ENCODE assay signal across 16 mouse cellular contexts in genomic region chr17:50889475-50889874, GRCm38 (mm10).
"Had no signal": no experiment of that assay in that cellular context is flagged by ENCODE, and none has a peak within 500 bp of the region (broad histone marks: within the 10 kb centered on the region; RNA-seq: fewer than 3 reads in every experiment).

No protein-coding gene starts in this region.

- H3K9ac ChIP-seq: kidney, embryonic 15.5 days; liver, embryonic 15.5 days; lung, embryonic 14.5 days; midbrain, embryonic 13.5 days had no signal

- H3K4me1 ChIP-seq: kidney, embryonic 15.5 days; limb, embryonic 10.5 days; liver, embryonic 15.5 days; midbrain, embryonic 13.5 days had no signal

- H3K9me3 ChIP-seq: kidney, embryonic 15.5 days; limb, embryonic 10.5 days; liver, embryonic 15.5 days; megakaryocyte, embryonic 14.5 days; midbrain, embryonic 13.5 days had no signal

- H3K4me2 ChIP-seq: kidney, embryonic 15.5 days; liver, embryonic 11.5 days; liver, embryonic 15.5 days; lung, embryonic 14.5 days; midbrain, embryonic 13.5 days had no signal

- H3K27ac ChIP-seq: kidney, embryonic 15.5 days; left cerebral cortex, adult 2 months; limb, embryonic 10.5 days; liver, embryonic 15.5 days; midbrain, embryonic 13.5 days; stomach, postnatal 0 days had no signal

- H3K36me3 ChIP-seq: kidney, embryonic 15.5 days; limb, embryonic 10.5 days; liver, embryonic 15.5 days; midbrain, embryonic 13.5 days had no signal

- ATAC-seq: intestine, embryonic 16.5 days; midbrain, embryonic 13.5 days had no signal

- H3K27me3 ChIP-seq: kidney, embryonic 15.5 days; liver, embryonic 15.5 days; megakaryocyte, embryonic 14.5 days; midbrain, embryonic 13.5 days had no signal

- DNase-seq: kidney, adult 2 months; kidney, postnatal 25 days; lung, embryonic 14.5 days; lung, postnatal 14 days; right cerebral cortex, adult 18-20 months; right cerebral cortex, postnatal 25 days; thymus, postnatal 4 days had no signal

- H3K4me3 ChIP-seq: kidney, embryonic 15.5 days; left cerebral cortex, adult 2 months; limb, embryonic 10.5 days; liver, embryonic 15.5 days; megakaryocyte, embryonic 14.5 days; midbrain, embryonic 13.5 days had no signal
